Mouse (Mus musculus): ENCODE results near the gene Nrm. TPM values are rescaled to one million over a fixed set of nuclear protein-coding genes. Genes with fewer than 3 reads are reported as not detected.
A peak's percentile ranks its signal among the peaks of the same experiment; 100 is the strongest.

Gene Nrm
- total RNA-seq, 2 experiments from 2014 or later = 1.6 to 1.9 TPM

- no peak for DNase-seq (ENCODE audit: low spot score in 2 of 2)
These were observed 5.2 kb downstream of the Nrm start for GRCm38 (mm10) chr17:35866281-35866831.

- DNase-seq (ENCODE audit: low spot score in 2 of 2) = no peak
These were observed 6.1 kb downstream of the Nrm start for GRCm38 (mm10) chr17:35866911-35867890.

DNA sequence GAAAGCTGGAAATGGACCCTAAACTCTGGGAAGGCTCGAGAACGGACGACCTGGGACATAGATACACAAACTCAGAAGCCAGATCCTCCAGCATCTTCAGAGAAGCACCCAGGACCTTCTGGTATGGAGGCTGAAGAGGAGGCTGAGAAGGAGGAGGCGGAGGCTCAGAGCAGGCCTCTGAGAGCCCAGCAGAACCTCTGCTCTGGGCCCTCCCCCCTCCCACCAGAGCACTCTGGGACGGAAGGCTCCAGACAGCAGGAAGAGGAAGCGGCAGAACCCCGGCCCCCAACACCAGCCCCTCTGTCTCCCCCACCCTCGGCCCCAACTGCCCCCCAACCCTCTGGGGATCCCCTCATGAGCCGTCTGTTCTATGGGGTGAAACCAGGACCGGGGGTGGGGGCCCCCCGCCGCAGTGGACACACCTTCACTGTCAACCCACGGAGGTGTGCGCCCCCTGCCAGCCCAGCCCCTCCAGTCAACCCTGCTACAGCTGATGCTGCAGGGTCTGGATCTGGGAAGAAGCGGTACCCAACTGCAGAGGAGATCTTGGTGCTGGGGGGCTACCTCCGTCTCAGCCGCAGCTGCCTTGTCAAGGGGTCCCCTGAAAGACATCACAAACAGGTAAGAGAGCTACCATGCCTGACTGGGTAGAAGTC, 7.2 kb downstream of the Nrm start:
- DNase-seq (ENCODE audit: low spot score in 2 of 2) = no peak

GRCm38 (mm10) chr17:35868961-35869345, 7.8 kb downstream of the Nrm start:
- DNase-seq (ENCODE audit: low spot score in 2 of 2) = no peak

DNA sequence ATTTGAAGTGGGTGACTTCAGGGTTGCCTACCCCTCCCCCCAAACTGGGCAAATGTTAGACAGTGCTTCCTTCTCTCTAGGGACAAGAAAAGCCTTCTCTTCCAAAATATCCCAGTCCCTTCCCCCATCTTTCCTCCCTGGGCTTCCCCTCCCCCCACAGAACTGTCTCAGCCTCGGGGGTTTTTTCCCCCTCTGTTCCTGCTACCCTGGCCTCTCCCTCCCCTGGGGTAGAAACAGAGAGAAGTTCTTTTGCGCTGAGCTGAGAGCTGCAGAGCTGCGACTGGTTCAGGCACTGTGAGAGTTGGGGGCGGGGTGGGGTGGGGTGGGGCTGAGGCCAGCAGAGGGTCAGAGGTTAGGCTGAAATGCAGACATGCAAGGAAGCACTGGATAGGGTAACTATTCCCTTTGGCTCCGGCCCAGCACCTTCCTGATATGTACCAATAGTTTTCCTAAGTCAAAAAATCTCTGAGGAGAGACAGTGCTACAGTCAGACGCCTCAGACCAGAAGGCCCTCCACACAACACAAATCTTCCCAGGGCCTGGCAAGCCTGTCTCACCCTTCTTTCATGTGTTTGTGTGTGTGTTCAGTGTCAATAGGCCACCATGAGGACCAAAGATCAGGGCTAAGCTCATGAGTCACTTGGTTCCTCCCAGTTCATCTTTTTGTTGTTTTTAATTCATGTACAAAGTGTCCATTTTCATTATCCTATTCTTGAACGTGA, 8.4 kb downstream of the Nrm start:
- no peak for DNase-seq (ENCODE audit: low spot score in 2 of 2)

DNA sequence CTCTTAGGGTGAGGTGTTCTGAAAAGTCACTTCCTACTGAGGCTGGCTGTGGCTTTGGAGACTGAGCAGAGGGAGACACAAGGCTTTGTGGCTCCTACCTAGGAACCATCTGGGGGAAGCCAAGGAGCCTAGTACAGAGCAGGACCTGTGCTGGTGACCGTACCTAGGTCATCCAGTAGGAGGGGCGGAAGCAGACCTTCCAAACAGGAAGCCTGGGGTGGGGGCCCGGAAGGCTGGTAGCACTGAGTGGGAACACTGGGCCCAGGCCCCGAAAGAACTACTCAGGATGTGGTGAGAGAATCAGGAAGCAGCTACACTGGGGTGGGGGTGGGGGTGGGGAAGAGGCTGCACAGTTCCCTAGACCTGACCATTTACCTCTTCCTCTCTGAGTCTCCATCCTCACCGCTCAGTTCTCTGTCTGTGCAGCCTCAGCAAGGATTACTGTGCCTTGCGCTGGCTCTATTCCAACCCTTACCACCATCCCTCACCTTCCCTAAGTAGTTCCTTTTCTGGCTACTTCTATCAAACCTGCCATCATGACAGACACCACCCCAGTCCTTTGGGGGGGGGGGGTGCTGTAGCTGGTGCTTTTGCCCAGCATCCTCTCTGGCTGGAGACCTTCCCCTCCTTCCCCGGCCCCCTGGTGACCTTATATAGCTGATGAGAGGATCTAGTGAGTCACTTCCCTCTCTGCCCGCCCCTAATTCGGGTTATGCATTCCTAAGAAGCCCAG, 9.2 kb downstream of the Nrm start:
- no peak for DNase-seq (ENCODE audit: low spot score in 2 of 2)

- DNase-seq (ENCODE audit: low spot score in 2 of 2) = no peak
These were observed 10.0 kb downstream of the Nrm start for GRCm38 (mm10) chr17:35870884-35871696.

DNA sequence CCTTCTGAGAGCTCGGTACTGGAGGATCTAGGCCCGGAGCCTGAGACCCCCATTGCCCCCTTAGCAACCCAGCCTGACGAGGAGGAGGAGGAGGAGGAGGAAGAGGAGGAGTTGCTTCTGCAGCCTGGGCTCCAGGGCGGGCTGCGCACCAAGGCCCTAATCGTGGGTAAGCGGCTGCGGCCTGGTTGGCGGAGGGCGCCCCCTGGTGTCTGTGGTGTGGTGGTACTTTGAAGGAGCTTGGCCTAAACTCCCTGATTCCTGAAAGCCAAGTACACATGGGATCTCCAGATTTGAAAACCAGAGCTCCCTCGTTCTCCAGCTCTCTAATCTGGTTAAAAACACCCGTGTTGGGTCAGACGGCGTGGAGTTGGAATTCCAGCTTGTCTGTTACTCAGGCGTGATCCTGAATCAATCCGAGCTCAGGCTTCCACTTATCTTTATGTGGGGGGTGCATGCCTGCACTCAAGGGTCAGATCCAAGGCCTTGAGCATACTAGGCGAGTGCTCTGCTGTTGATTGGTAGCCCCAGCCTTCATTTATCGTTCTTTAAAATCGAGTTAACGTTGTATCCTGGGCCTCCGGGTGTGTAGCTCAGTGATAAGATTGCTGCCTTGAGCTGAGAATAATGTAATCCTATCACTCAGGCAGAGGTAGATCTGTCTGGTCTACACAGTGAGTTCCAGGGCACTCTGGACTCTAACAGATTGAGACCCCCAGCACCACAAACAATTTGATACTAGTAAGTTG, 12.8 kb downstream of the Nrm start:
- peak; percentile 80 to 90 for DNase-seq (ENCODE audit: low spot score in 2 of 2)

DNA sequence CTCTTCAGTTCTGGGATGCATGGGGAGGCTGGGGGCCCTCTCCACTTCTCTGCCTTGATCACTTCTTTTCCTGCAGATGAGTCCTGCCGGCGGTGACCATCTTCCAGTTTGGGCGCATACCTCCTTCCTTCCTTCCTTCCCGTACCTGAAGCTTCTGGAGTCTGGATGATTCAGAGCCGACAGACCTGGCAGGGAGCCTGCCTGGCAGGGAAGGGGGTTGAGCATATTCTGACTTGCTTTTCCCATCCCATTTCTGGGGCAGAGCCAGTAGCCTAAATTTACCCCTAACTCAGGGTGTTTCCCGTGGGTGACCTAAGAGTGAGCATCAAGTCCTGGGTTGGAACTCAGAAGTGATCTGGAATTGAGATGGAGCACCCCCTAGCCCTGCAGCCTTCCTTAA, 13.6 kb downstream of the Nrm start:
- no peak for DNase-seq (ENCODE audit: low spot score in 2 of 2)

- DNase-seq (ENCODE audit: low spot score in 2 of 2) = peak; percentile 94 to 98
These were observed 18.3 kb downstream of the Nrm start, which contains the start of gene Dhx16 for GRCm38 (mm10) chr17:35879245-35880057. Gene Dhx16 (plus strand): TSS chr17:35879819.

GRCm38 (mm10) chr17:35882924-35883323, 21.8 kb downstream of the Nrm start:
- DNase-seq (ENCODE audit: low spot score in 2 of 2) = no peak

DNA sequence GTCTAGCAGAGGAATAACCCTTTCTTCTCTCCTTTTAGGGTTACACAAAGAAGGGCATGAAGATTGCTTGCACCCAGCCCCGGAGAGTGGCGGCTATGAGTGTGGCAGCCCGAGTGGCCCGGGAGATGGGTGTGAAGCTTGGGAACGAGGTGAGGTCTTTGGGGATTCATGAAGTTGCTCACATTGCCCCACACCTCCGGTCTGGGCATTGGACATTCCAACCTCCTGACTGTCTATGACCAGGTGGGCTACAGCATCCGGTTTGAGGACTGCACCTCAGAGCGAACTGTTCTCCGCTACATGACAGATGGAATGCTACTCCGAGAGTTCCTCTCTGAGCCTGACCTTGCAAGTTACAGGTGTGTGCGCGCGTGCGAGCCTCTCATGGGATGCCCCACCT, 22.7 kb downstream of the Nrm start:
- no peak for DNase-seq (ENCODE audit: low spot score in 2 of 2)

GRCm38 (mm10) chr17:35887725-35888124, 26.6 kb downstream of the Nrm start:
- no peak for DNase-seq (ENCODE audit: low spot score in 2 of 2)

GRCm38 (mm10) chr17:35896781-35897643, 35.9 kb downstream of the Nrm start, which contains the start of gene 2310061I04Rik:
Gene 2310061I04Rik (minus strand): TSS chr17:35897431.
- DNase-seq (ENCODE audit: low spot score in 2 of 2) = peak; percentile 91 to 93

DNA sequence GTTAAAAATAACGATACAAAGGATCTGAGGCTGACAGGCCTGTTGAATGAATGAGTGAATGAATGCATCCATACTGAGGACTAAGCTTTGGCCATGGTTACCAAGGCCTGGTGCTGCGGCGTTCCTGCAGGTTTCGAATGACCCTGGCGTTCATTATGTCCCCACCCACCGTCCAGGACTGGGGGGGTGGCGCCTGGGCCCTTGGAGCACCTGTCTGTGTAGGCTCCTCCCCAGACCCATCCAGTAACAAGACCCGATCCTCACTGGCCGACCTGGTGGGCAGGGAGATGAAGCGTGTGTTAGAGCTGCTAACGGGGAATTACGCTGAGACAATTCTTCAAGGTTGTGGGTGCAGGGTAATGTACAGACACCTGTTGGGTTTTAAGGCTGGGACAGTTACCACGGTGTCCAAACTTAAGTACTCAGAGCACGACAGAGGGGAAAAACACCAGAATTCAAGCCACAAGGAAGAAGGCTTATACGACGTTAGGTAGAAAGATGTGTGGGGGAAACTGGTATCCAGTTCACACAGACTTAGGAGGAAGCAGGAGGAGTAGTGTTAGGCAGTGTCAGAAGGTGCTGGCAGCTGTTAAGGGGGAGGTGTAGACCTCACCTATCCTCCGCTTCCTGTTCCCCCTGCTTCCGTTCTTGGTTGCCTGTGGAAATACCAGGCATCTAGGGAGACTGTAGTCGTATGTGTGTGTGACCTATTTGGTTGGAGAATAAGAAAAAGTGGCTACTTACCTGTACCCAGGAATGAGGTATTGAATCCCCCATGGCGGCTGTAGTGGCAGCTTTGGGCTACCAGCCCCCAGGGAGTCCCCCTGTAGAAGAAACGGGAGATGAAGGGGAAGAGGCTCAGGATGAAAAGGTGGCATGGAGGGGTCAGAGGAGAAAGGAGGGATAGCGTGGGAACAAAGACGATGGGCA, 36.8 kb downstream of the Nrm start:
- no peak for DNase-seq (ENCODE audit: low spot score in 2 of 2)

DNA sequence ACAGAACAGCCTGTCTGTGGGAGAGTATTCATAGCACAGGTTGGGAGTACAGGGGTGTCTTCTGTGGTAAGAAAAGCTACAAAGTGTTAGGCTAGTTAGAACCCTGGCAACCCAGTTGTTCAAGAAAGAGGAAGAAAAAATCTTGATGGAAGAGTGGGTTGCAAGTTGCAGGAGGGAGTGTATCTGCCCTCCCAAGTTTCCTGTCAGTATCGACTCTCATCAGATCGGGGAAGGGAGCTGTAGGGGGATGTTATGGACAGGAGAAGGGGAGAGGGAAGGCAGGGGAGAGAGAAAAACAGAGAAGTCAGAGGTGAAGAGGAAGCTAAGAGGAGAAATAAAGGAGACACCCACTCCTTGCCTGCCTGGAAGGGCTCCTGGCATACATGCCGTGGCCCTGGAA, 39.5 kb downstream of the Nrm start:
- no peak for DNase-seq (ENCODE audit: low spot score in 2 of 2)

Measured in layer of hippocampus, adult 18-20 months (tissue).